Comparison of ENCODE assay signal across 15 mouse cellular contexts in the genomic region with DNA sequence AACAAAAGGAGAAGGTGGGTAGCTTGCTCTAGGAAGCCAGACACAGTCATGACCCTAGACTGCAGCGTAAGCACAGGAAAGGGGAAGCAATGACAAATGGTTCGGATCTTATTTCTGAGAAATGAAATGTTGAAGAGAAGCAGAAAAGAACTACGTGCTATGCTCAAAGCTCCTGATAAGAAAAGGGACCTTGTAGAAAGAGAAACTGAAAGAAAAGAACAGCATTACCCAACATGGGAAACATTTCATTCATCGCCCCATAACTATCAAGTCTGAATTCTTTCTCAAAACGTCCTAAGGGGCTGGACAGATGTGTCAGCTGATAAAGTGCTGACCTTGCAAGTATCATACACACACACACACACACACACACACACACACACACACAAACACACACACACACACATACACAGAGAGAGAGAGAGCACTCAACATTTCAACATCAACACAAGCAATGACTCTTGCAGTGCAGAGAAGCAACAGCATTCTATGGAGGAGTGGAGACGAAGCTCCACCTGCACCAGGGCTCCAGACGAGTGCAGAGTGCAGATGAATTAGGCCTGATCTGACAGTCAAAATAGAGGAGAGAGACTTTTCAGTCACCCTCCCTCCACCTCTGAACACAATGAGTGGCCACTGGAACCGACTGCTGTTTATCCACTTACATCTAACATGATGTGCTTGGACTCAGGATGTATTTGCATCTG. TPM values are rescaled to one million over a fixed set of nuclear protein-coding genes. Genes with fewer than 3 reads are reported as not detected.
DNase-seq lines count a peak whose midpoint lies in the region; ATAC-seq lines count a peak whose summit lies in the region.
"Had no signal": no experiment of that assay in that cellular context is flagged by ENCODE, and none has a peak within 500 bp of the region (broad histone marks: within the 10 kb centered on the region; RNA-seq: fewer than 3 reads in every experiment).

No protein-coding gene starts in this region.

- no peaks in the 10 kb centered on the region for H3K4me1 ChIP-seq in brown adipose tissue, adult 24 weeks (ENCODE audit: control insufficient read depth, insufficient read depth, insufficient read length, low read length)
- peaks cover 13% of the 10 kb centered on the region for H3K4me1 ChIP-seq in megakaryocyte, embryonic 14.5 days
- H3K4me1 ChIP-seq: limb, embryonic 10.5 days; lung, embryonic 15.5 days had no signal

- no peaks in the 10 kb centered on the region for H3K27me3 ChIP-seq in megakaryocyte, embryonic 14.5 days (replicated peaks)
- H3K27me3 ChIP-seq: lung, embryonic 15.5 days had no signal

- peaks cover 3% of the 10 kb centered on the region; the same call in 1 of the 2 replicates for H3K9me3 ChIP-seq in megakaryocyte, embryonic 14.5 days
- H3K9me3 ChIP-seq: limb, embryonic 10.5 days; lung, embryonic 15.5 days had no signal

- no peaks in the 10 kb centered on the region for H3K36me3 ChIP-seq in megakaryocyte, embryonic 14.5 days (replicated peaks; ENCODE audit: low read length)
- H3K36me3 ChIP-seq: limb, embryonic 10.5 days; lung, embryonic 15.5 days had no signal

- H3K4me3 ChIP-seq in brown adipose tissue, adult 24 weeks (ENCODE audit: insufficient read depth, low read depth, low read length) = no peak overlapping the region; the same call in 1 of the 2 replicates
- H3K4me3 ChIP-seq in megakaryocyte, embryonic 14.5 days (replicated peaks) = peak overlapping the region; percentile 69
- H3K4me3 ChIP-seq: limb, embryonic 10.5 days; lung, embryonic 15.5 days had no signal

- 0 out of 2 replicates have a peak overlapping the region, but pooled peaks have one; percentile 2 for H3K27ac ChIP-seq in brown adipose tissue, adult 24 weeks (replicated peaks; ENCODE audit: low read depth, low read length)
- H3K27ac ChIP-seq: limb, embryonic 10.5 days; lung, embryonic 15.5 days had no signal

- peak; percentile 14 to 17 for DNase-seq in heart, adult 18-20 months
- DNase-seq in heart, adult 11 months = no peak
- peak; percentile 34 for DNase-seq in 416B (ENCODE audit: low read depth)
- no peak for DNase-seq in testis, postnatal 10 days (ENCODE audit: low spot score)
- no peak for DNase-seq in right cerebral cortex, adult 2 months (ENCODE audit: low spot score in 2 of 2)
- DNase-seq: forebrain, postnatal 0 days; gastrocnemius, postnatal 25 days; kidney, postnatal 36 days; layer of hippocampus, postnatal 36 days; spleen, adult 18-20 months had no signal

- ATAC-seq in cerebellum, adult (ENCODE audit: insufficient number of reproducible peaks, low FRiP score, low TSS enrichment) = no peak
- ATAC-seq: forebrain, postnatal 0 days had no signal

RNA-seq across cellular contexts. Expression of a gene that starts 23.4 kb away (rescaled TPM):
- 100 to 1,000 TPM; 127 to 137 TPM for total RNA-seq in heart, adult 18-20 months (2021)
- 237 and 255 TPM in 2 replicates for polyA plus RNA-seq in brown adipose tissue, adult 24 weeks (2012; ENCODE audit: insufficient read depth, insufficient read length, missing spikeins)
- polyA plus RNA-seq in megakaryocyte, embryonic 14.5 days (2012; ENCODE audit: insufficient read depth, low replicate concordance) = 10.6 and 15.6 TPM in 2 replicates

Comparison
In these comparisons a context has a peak if more than half of its experiments do, and no peak if none do; other contexts are left out.
1. DNase-seq: peak in heart, adult 18-20 months (2 of 2) and 416B (single experiment); none in heart, adult 11 months (single experiment), testis, postnatal 10 days (single experiment) and right cerebral cortex, adult 2 months (0 of 2).
2. RNA of a gene that starts 23.4 kb away (polyA plus RNA-seq): 237 to 255 TPM in brown adipose tissue, adult 24 weeks; 10.6 to 15.6 TPM in megakaryocyte, embryonic 14.5 days; every median in the first group is over 10 times any median in the second.